Comparison of ENCODE assay signal across 20 mouse cellular contexts in genomic region chr11:112412434-112412833, GRCm38 (mm10).
A peak's percentile ranks its signal among the peaks of the same experiment; 100 is the strongest.
DNase-seq lines count a peak whose midpoint lies in the region; ATAC-seq and TF ChIP-seq lines count a peak whose summit lies in the region.
"Had no signal": no experiment of that assay in that cellular context is flagged by ENCODE, and none has a peak within 500 bp of the region (broad histone marks: within the 10 kb centered on the region; RNA-seq: fewer than 3 reads in every experiment).

No protein-coding gene starts in this region.

- peaks cover 6% of the 10 kb centered on the region; the same call in 1 of the 2 replicates for H3K4me1 ChIP-seq in midbrain, embryonic 14.5 days (ENCODE audit: control insufficient read depth, insufficient read depth, low read length)
- peaks cover 16% of the 10 kb centered on the region; the same call in 1 of the 2 replicates for H3K4me1 ChIP-seq in midbrain, embryonic 13.5 days (replicated peaks)
- H3K4me1 ChIP-seq in forebrain, embryonic 16.5 days (replicated peaks; ENCODE audit: control insufficient read depth, insufficient read depth, low read length), result peaks cover 6% of the 10 kb centered on the region
- H3K4me1 ChIP-seq in lung, postnatal 0 days (ENCODE audit: insufficient read depth, low read depth, low read length), result no peaks in the 10 kb centered on the region
- H3K4me1 ChIP-seq: heart, embryonic 12.5 days had no signal

- no peak for ATAC-seq in midbrain, embryonic 14.5 days (ENCODE audit: low FRiP score, low TSS enrichment)
- no peak for ATAC-seq in midbrain, embryonic 13.5 days
- ATAC-seq in forebrain, embryonic 16.5 days, result peak; percentile 49; the same call in 1 of the 2 replicates
- no peak for ATAC-seq in lung, postnatal 0 days
- ATAC-seq: midbrain, embryonic 15.5 days had no signal

- H3K36me3 ChIP-seq in midbrain, embryonic 14.5 days (ENCODE audit: control insufficient read depth, insufficient read depth, low read length), result no peaks in the 10 kb centered on the region
- H3K36me3 ChIP-seq in midbrain, embryonic 13.5 days, result no peaks in the 10 kb centered on the region
- H3K36me3 ChIP-seq in forebrain, embryonic 16.5 days (ENCODE audit: control insufficient read depth, insufficient read depth), result no peaks in the 10 kb centered on the region
- H3K36me3 ChIP-seq in lung, postnatal 0 days (ENCODE audit: insufficient read depth, low read length), result no peaks in the 10 kb centered on the region
- H3K36me3 ChIP-seq: embryonic facial prominence, embryonic 12.5 days; G1E; heart, embryonic 12.5 days; midbrain, embryonic 15.5 days; neural tube, embryonic 12.5 days had no signal

- TF ChIP-seq CTCF in lung, postnatal 0 days (IDR thresholded peaks at IDR 0.05), result no peak

- no peak overlapping the region for H3K4me3 ChIP-seq in midbrain, embryonic 14.5 days (replicated peaks; ENCODE audit: low read depth, low read length)
- H3K4me3 ChIP-seq in midbrain, embryonic 13.5 days (replicated peaks), result no peak overlapping the region
- no peak overlapping the region for H3K4me3 ChIP-seq in forebrain, embryonic 16.5 days (replicated peaks; ENCODE audit: low read length)
- H3K4me3 ChIP-seq in lung, postnatal 0 days (ENCODE audit: low read depth, low read length), result no peak overlapping the region
- H3K4me3 ChIP-seq: embryonic facial prominence, embryonic 12.5 days; heart, embryonic 12.5 days; midbrain, embryonic 15.5 days; neural tube, embryonic 12.5 days had no signal

- 21% methylated on average over 4 of the region's 4 CpGs for WGBS in midbrain, embryonic 14.5 days
- WGBS in midbrain, embryonic 13.5 days, result 21% methylated on average over 4 of the region's 4 CpGs
- 1% methylated on average over 4 of the region's 4 CpGs for WGBS in forebrain, embryonic 16.5 days
- WGBS in lung, postnatal 0 days, result 44% methylated on average over 4 of the region's 4 CpGs

- H3K27me3 ChIP-seq in midbrain, embryonic 14.5 days (ENCODE audit: control insufficient read depth, insufficient read depth, low read length), result no peaks in the 10 kb centered on the region
- no peaks in the 10 kb centered on the region for H3K27me3 ChIP-seq in midbrain, embryonic 13.5 days
- no peaks in the 10 kb centered on the region for H3K27me3 ChIP-seq in forebrain, embryonic 16.5 days (replicated peaks; ENCODE audit: control insufficient read depth, insufficient read depth, low read length)
- H3K27me3 ChIP-seq in lung, postnatal 0 days (replicated peaks; ENCODE audit: insufficient read depth, low read length), result no peaks in the 10 kb centered on the region
- H3K27me3 ChIP-seq: embryonic facial prominence, embryonic 12.5 days; heart, embryonic 12.5 days; midbrain, embryonic 15.5 days; neural tube, embryonic 12.5 days had no signal

- DNase-seq in midbrain, embryonic 14.5 days, result peak; percentile 11
- DNase-seq in embryo, embryonic 11 days, result peak; percentile 57
- no peak for DNase-seq in ovary, postnatal 14 days (ENCODE audit: low spot score)
- no peak for DNase-seq in spleen, postnatal 4 days (ENCODE audit: low spot score in 2 of 2)
- no peak for DNase-seq in lung, postnatal 0 days (ENCODE audit: low spot score)
- DNase-seq: adrenal gland, postnatal 14 days; cerebellum, adult 9-11 months; gastrocnemius, postnatal 36 days; heart, postnatal 4 days; kidney, adult 8-10 months; layer of hippocampus, postnatal 36 days; left cerebral cortex, postnatal 4 days; thymus, adult 18-20 months had no signal

- no peak for TF ChIP-seq EP300 in lung, postnatal 0 days (IDR thresholded peaks at IDR 0.05)

- H3K27ac ChIP-seq in midbrain, embryonic 14.5 days (replicated peaks; ENCODE audit: low read depth, low read length), result no peak overlapping the region
- no peak overlapping the region for H3K27ac ChIP-seq in midbrain, embryonic 13.5 days
- H3K27ac ChIP-seq in forebrain, embryonic 16.5 days (ENCODE audit: low read length), result no peak overlapping the region
- no peak overlapping the region for H3K27ac ChIP-seq in lung, postnatal 0 days (ENCODE audit: low read length)
- H3K27ac ChIP-seq: embryonic facial prominence, embryonic 12.5 days; midbrain, embryonic 15.5 days; neural tube, embryonic 12.5 days had no signal

- no peak overlapping the region for H3K4me2 ChIP-seq in midbrain, embryonic 14.5 days (ENCODE audit: low read length)
- no peak overlapping the region for H3K4me2 ChIP-seq in midbrain, embryonic 13.5 days (replicated peaks)
- H3K4me2 ChIP-seq in forebrain, embryonic 16.5 days (ENCODE audit: low read length), result no peak overlapping the region
- H3K4me2 ChIP-seq in lung, postnatal 0 days (replicated peaks; ENCODE audit: low read depth, low read length), result no peak overlapping the region
- H3K4me2 ChIP-seq: embryonic facial prominence, embryonic 12.5 days; heart, embryonic 12.5 days; midbrain, embryonic 15.5 days; neural tube, embryonic 12.5 days had no signal

- no peaks in the 10 kb centered on the region for H3K9me3 ChIP-seq in midbrain, embryonic 14.5 days (ENCODE audit: control insufficient read depth, low read length)
- no peaks in the 10 kb centered on the region for H3K9me3 ChIP-seq in midbrain, embryonic 13.5 days
- no peaks in the 10 kb centered on the region for H3K9me3 ChIP-seq in forebrain, embryonic 16.5 days (ENCODE audit: control insufficient read depth, low read length)
- H3K9me3 ChIP-seq in lung, postnatal 0 days (ENCODE audit: low read length), result no peaks in the 10 kb centered on the region
- H3K9me3 ChIP-seq: embryonic facial prominence, embryonic 12.5 days; heart, embryonic 12.5 days; midbrain, embryonic 15.5 days; neural tube, embryonic 12.5 days had no signal

- no peak overlapping the region for H3K9ac ChIP-seq in midbrain, embryonic 14.5 days (replicated peaks; ENCODE audit: low read length)
- H3K9ac ChIP-seq in midbrain, embryonic 13.5 days (replicated peaks), result no peak overlapping the region
- H3K9ac ChIP-seq in forebrain, embryonic 16.5 days (replicated peaks; ENCODE audit: low read depth, low read length), result no peak overlapping the region
- no peak overlapping the region for H3K9ac ChIP-seq in lung, postnatal 0 days (replicated peaks; ENCODE audit: low read depth)
- H3K9ac ChIP-seq: embryonic facial prominence, embryonic 12.5 days; heart, embryonic 12.5 days; midbrain, embryonic 15.5 days; neural tube, embryonic 12.5 days had no signal

Comparison
In these comparisons a context has a peak if more than half of its experiments do, and no peak if none do; other contexts are left out.
1. DNase-seq: peak in midbrain, embryonic 14.5 days (single experiment) and embryo, embryonic 11 days (single experiment); none in ovary, postnatal 14 days (single experiment), spleen, postnatal 4 days (0 of 2) and lung, postnatal 0 days (single experiment).